Mouse (Mus musculus) embryonic facial prominence, embryonic 13.5 days (tissue): ENCODE measurements around the gene Sowahb. TPM values are rescaled to one million over a fixed set of nuclear protein-coding genes. Genes with fewer than 3 reads are reported as not detected.
A peak's percentile ranks its signal among the peaks of the same experiment; 100 is the strongest.

ENCODE experiments used
- ATAC-seq: fragments of 200-750 bp; cut with Nextera tagmentation; 2 replicates; pipeline ENCODE4 v1.8.0; 2017; ENCODE audit warnings: low read depth; ENCODE audit not compliant: insufficient number of reproducible peaks, insufficient read depth, low FRiP score, low TSS enrichment
- H3K27ac ChIP-seq: fragments of 300-500 bp; sonication (generic); 2 replicates; pipeline ENCODE4 v1.5.1; 2015; ENCODE audit warnings: moderate library complexity, mild to moderate bottlenecking, inconsistent platforms
- H3K27me3 ChIP-seq: fragments of 300-500 bp; sonication (generic); 2 replicates; pipeline ENCODE4 v1.6.1; 2015; ENCODE audit warnings: mild to moderate bottlenecking, inconsistent platforms
- H3K36me3 ChIP-seq: fragments of 300-500 bp; sonication (generic); 2 replicates; pipeline ENCODE4 v1.6.1; 2015; ENCODE audit warnings: mild to moderate bottlenecking, inconsistent platforms
- H3K4me1 ChIP-seq: fragments of 300-500 bp; sonication (generic); 2 replicates; pipeline ENCODE4 v1.6.1; 2015; ENCODE audit warnings: inconsistent platforms
- H3K4me2 ChIP-seq: fragments of 300-500 bp; sonication (generic); 2 replicates; pipeline ENCODE4 v1.6.1; 2015; ENCODE audit warnings: moderate library complexity, mild to moderate bottlenecking, inconsistent platforms
- H3K4me3 ChIP-seq: fragments of 300-500 bp; sonication (generic); 2 replicates; pipeline ENCODE4 v1.5.1; 2015; ENCODE audit warnings: mild to moderate bottlenecking, inconsistent platforms
- H3K9ac ChIP-seq: fragments of 300-500 bp; sonication (generic); 2 replicates; pipeline ENCODE4 v1.6.1; 2015; ENCODE audit warnings: mild to moderate bottlenecking, inconsistent platforms
- H3K9me3 ChIP-seq: fragments of 300-500 bp; sonication (generic); 2 replicates; pipeline ENCODE4 v1.6.1; 2016; ENCODE audit warnings: inconsistent platforms
- WGBS: fragments of 180-500 bp; shearing (Covaris S2); methylation state at CpG from one replicate; pipeline ENCODE4 v1.1.7; 2015; ENCODE audit warnings: mixed read lengths; 5-methylcytosine and 5-hydroxymethylcytosine counted together
- polyA plus RNA-seq: library from polyadenylated mRNA; unstranded; fragments of >200 nt; fragmentation: Nextera tagmentation; extraction: Ambion mirVana; gene quantifications from 2 replicates; pipeline ENCODE4 v1.2.1, GENCODE M21; 2015

The Sowahb gene
- 0.59 and 1.3 TPM in 2 replicates for polyA plus RNA-seq

DNA sequence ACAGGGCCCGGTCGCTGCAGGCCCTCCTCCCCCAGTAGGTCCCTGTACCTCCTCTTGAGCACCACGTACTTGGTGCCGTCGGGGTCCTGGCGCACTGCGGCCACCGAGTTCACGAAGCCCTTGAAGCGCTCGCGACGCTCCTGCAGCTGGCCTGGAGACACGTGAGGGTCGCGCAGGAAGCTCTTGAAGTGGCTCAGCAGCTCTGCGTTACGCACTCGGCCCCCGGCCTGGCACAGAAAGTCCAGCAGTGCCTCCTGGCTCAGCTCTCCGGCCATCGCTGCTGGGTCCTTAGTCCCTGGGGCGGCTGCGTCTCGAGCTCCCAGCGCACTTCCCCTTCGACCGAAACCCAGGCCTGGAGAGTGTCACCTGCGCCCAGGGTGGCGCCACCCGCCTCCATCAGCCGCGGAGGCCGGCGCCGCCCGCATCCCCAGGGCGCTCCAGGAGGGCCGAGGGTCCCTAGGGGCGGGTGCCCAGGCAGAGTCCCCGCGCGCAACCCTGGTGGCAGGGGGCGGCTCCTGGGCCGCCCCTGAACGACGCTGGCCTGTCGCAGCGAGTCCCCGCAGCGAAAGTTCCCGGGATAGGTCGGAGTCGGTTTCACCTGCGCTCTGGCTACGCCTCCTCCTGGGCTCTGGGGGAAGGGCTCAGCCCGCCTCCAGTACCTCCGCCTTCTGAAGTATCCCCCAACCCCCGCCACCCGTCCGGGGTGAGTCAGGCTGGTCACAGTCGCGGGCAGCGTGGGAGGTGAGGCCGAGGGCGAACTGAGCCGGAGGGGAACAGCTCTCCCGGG lies at the start of gene Sowahb:
Gene Sowahb (minus strand): TSS at position 439 of the 787 bp plus-strand sequence.
- Histone ChIP-seq H3K9ac (peak within 1 kb of the TSS; percentile 68), H3K4me3 (peak within 1 kb of the TSS; percentile 58), H3K36me3 (no peaks in the 10 kb centered on the region), H3K27me3 (peaks cover 77% of the 10 kb centered on the region), H3K27ac (no peak within 1 kb of the TSS), H3K9me3 (no peaks in the 10 kb centered on the region), H3K4me1 (peaks cover 20% of the 10 kb centered on the region), H3K4me2 (peak within 1 kb of the TSS; percentile 97)
- peak; percentile 83 for ATAC-seq
- under 1% methylated on average over 68 of the region's 68 CpGs for WGBS

DNA sequence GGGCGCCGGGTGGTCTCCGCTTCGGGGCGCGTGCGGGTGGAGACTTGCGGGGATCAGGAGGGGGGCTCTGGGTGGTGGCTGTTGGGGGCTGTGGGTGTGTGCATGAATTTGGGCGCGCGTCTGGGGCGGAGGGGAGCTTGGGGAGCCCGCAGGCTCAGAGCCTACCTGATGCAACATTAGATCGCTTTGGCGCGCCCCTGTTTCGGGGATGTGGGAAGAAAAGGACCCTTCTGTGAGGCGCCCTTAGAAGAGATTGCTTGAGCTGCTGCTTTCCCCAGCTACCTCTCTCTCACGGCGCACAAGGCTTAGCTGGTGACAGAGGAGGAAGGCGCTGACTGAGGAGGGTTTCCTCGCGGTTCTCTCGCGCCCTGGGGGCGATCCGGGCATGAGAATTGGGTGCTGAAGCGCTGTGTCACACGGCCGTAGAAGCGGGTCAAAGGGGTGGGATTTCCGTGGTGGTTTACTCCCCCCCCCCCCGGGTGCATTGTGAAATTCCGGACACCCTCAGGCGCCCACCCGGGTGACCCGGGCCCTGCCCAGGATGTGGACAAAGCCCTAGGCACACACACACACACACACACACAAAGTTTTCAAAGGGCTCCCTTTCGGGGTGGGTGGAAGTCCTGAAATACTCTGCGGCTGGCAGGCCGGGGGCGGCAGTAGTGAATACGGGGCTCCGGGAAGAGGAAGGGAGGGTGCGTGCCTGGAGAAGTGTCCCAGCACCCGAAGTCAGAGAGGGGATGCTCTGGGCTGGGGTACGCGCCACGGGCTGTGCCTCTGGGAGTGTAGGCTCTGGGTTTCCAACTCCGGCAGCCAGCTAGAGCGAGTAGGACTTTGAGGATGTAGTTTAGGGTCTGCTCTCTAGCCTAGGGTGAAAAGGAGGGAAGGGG lies 49.1 kb upstream of the Sowahb start:
- WGBS, result under 1% methylated on average over 50 of the region's 50 CpGs
- H3K27ac ChIP-seq, result peak overlapping the region; percentile 96
- H3K36me3 ChIP-seq, result 0 out of 2 replicates have a peak, but pooled peaks cover 2% of the 10 kb centered on the region
- peak overlapping the region; percentile 95 for H3K4me2 ChIP-seq
- H3K27me3 ChIP-seq, result no peaks in the 10 kb centered on the region
- H3K9me3 ChIP-seq, result no peaks in the 10 kb centered on the region
- peak; percentile 56 for ATAC-seq
- peaks cover 56% of the 10 kb centered on the region for H3K4me1 ChIP-seq
- peak overlapping the region; percentile 91 for H3K9ac ChIP-seq
- H3K4me3 ChIP-seq, result peak overlapping the region; percentile 79

DNA sequence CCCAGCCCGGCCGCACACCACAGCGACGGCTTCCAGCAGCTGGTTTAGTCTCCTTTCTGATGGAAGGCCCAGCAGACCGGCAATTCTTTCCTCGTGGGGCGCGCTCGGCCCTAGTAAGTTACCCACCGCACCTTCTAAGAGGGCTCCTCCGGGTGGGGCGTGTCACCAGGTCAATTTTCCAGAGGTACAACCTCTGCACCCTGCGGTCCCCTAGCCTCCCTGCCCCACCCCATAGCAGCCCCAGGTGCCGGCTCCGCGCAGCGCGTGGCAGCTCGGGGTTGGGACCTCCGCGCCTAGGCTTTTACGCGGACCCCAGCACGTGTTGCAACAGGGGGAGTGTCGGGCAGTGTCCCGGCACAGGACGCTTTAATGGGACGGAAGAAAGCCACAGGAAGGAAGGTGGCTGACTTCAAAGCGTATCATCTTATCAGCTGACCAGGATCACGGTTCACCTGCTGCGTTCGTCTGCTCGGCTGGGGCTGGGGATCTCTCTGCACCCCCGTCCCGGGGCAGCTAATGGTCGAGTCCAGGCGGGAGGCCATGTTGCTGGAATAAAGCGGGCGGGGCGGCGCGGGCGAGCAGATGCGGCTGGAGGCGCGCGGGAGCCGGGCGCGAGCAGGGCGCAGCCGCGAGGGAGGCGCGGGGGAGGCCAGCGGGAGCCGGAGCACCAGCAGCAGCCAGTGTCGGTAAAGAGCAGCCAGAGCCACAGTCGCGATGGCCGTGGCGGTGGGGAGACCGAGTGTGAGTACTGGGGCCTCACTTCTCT lies 48.2 kb upstream of the Sowahb start, which contains the start of gene Sept11:
Gene Sept11 (plus strand): TSS at position 581 of the 766 bp plus-strand sequence.
- Histone ChIP-seq H3K27ac (peak within 1 kb of the TSS; percentile 96), H3K4me2 (peak within 1 kb of the TSS; percentile 95), H3K4me3 (peak within 1 kb of the TSS; percentile 79), H3K36me3 (no peaks in the 10 kb centered on the region), H3K9ac (peak within 1 kb of the TSS; percentile 91), H3K27me3 (no peaks in the 10 kb centered on the region), H3K9me3 (no peaks in the 10 kb centered on the region), H3K4me1 (peaks cover 48% of the 10 kb centered on the region)
- under 1% methylated on average over 63 of the region's 63 CpGs for WGBS
- peak; percentile 88 for ATAC-seq

DNA sequence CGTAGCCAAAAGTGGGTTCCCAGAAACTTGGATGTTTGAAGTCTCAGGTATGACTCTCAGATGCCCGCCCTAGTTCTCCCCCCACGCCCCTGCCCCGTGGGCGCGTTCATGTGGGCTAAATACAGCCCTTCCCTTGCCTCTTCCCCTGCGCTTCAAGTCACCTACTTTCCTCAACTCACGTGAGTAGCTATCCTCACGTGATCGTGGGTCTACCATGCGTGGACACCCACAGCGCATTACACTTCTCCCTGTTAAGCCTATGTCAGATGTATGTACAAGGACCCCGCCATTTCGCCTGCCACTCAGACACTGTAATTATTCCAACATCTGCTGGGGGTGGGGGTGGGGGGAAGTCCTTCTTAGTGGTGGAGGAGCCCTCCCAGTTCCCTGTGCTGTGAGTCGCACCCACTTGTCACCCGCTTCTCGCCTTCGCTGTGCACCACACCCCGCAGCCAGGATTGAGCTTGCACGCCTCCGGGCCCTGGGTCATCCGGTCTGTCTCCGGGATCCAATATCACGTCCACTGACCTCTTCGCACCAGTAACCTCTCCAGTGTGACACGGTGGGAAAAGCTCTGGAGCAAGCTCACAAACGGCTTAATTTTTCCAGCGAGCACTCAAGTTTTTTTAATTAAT lies 47.4 kb upstream of the Sowahb start:
- Histone ChIP-seq H3K4me1 (peaks cover 40% of the 10 kb centered on the region), H3K36me3 (no peaks in the 10 kb centered on the region), H3K27ac (peak overlapping the region; percentile 96), H3K9me3 (no peaks in the 10 kb centered on the region), H3K9ac (peak overlapping the region; percentile 91), H3K4me3 (peak overlapping the region; percentile 79), H3K27me3 (no peaks in the 10 kb centered on the region), H3K4me2 (peak overlapping the region; percentile 95)
- peak; percentile 21; the same call in 1 of the 2 replicates for ATAC-seq
- 4% methylated on average over 28 of the region's 28 CpGs for WGBS

DNA sequence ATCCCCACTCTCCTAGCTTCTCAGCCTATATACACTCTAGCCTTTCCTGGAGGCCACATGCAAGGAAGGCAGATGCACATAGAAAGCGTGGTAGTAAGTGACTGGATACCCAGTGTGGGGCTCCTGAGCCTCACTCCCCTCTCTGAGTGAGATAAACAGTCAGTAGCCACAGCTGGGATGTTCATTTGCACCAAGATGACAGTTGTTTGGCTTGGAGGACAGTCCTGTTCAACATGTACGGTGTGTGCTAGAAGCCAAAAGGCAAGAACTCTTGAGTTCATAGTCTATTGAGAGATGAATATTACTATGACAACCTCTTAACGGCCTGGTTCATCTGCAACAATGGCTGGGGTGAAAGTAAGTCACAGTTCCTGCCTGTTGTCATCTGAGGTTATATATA lies 46.4 kb upstream of the Sowahb start:
- Histone ChIP-seq H3K27me3 (no peaks in the 10 kb centered on the region), H3K27ac (no peak overlapping the region), H3K36me3 (no peaks in the 10 kb centered on the region), H3K4me1 (peaks cover 30% of the 10 kb centered on the region), H3K4me2 (peak overlapping the region; percentile 95), H3K4me3 (no peak overlapping the region), H3K9me3 (no peaks in the 10 kb centered on the region), H3K9ac (no peak overlapping the region)
- no peak for ATAC-seq
- WGBS, result 82% methylated on average over 3 of the region's 3 CpGs

DNA sequence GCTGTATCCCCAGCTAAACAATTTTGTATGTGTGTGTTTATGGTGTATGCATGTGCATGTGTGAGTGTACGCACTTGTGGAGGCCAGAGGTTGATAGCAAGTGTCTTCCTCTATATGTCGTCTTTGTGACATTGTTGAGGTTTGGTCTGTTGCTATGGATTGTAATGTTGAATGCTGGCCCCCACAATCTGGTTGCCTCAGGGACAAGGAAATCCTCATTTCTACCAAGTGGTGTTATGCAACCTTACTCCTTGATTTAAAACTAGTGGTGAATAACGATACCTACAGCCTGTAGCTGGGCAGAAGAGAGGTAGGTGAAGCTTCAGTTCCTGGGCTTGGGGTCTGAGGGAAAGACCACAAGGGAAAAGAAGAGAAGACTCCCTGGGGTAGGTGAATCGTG lies 41.1 kb upstream of the Sowahb start:
- WGBS, result 86% methylated on average over 4 of the region's 4 CpGs
- Histone ChIP-seq H3K27me3 (no peaks in the 10 kb centered on the region), H3K4me1 (no peaks in the 10 kb centered on the region), H3K9me3 (no peaks in the 10 kb centered on the region), H3K27ac (no peak overlapping the region), H3K4me3 (no peak overlapping the region), H3K36me3 (no peaks in the 10 kb centered on the region), H3K4me2 (no peak overlapping the region), H3K9ac (no peak overlapping the region)
- ATAC-seq, result no peak

DNA sequence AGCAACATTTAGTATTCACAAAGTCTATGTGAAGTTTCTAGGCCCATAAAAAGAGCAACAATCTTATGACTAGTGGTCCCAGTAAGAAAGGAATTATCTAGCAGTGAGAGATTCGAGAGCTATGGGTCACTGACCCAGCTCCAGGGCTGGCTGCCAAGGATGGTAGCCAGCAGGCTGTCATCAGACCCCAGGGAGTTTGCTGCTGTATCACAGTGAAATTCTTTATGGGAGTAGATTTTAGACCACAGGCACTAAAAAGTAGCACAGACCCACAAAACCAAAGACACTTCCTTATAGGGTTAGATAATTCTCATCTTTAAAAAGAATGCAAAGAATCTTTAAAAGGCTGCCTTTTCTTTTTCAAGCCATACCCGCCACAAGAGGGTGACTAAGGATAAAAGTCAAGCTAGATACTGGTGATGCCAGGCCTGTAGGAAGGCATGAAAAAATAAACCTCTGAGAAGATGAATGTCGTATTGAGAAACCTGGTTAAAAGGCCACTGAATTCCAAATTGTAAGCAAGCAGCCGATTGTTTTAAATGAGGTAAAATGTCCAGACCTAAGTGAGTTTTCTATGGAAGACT lies 40.3 kb upstream of the Sowahb start:
- H3K27me3 ChIP-seq, result no peaks in the 10 kb centered on the region
- no peak overlapping the region for H3K9ac ChIP-seq
- no peaks in the 10 kb centered on the region for H3K4me1 ChIP-seq
- no peak overlapping the region for H3K4me3 ChIP-seq
- ATAC-seq, result no peak
- no peaks in the 10 kb centered on the region for H3K9me3 ChIP-seq
- no peak overlapping the region for H3K27ac ChIP-seq
- H3K4me2 ChIP-seq, result no peak overlapping the region
- WGBS, result 48% methylated on average over 4 of the region's 4 CpGs
- no peaks in the 10 kb centered on the region for H3K36me3 ChIP-seq

DNA sequence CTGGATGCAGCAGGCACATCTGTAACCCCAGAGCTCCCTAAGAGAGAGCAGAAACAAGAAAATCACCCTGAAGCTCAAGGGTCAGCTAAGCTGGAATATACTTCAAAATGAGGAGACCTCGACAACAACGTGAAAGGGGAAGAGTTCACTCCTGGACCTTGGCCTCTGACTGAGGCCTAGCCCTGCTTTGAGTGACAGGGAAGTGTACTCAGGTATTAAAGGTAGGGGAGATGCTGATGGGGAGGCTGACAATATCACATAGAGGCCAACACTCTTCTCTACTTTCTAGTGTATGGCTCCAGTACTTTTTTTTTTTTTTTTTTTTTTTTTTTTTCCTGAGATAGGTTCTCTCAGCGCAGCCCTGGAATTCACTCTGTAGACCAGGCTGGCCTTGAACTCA lies 34.8 kb upstream of the Sowahb start:
- Histone ChIP-seq H3K4me3 (no peak overlapping the region), H3K27me3 (no peaks in the 10 kb centered on the region), H3K4me1 (no peaks in the 10 kb centered on the region), H3K9ac (no peak overlapping the region), H3K36me3 (no peaks in the 10 kb centered on the region), H3K27ac (no peak overlapping the region), H3K9me3 (no peaks in the 10 kb centered on the region), H3K4me2 (no peak overlapping the region)
- WGBS, result 78% methylated on average over 3 of the region's 3 CpGs
- ATAC-seq, result no peak

DNA sequence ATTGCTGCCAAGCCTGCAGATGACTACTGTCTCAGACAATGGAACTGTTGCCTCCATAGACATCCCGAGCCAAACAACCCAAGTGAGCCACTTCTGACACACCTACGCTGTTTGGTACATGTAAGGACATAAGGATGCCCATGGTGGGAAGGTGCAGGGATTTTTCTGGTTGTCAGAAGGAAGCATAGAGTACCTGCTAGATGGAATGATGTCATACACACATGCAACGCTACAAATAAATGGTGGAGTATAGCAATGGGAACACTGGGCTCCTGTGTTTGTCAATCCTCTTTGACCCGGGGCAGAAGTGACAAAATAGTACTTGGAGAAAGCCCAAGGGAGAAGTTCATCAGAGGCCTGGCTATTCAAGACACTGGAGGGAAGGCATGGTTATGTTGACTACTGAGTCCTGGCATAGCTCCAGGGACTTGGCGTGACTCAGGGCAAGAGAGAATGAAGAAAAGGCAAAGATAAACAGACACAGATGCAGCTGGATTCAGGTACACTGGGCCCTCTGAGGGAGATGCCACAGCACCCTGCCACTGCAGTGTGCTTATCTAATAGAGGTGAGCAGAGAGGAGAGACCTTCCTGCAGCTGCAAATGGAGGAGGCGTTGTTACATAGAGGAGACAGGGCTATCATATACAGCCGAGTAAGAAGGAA lies 33.0 kb upstream of the Sowahb start:
- no peaks in the 10 kb centered on the region for H3K27me3 ChIP-seq
- H3K9ac ChIP-seq, result no peak overlapping the region
- no peaks in the 10 kb centered on the region for H3K4me1 ChIP-seq
- H3K4me3 ChIP-seq, result no peak overlapping the region
- no peak overlapping the region for H3K4me2 ChIP-seq
- H3K27ac ChIP-seq, result no peak overlapping the region
- WGBS, result 71% methylated on average over 7 of the region's 7 CpGs
- ATAC-seq, result no peak
- H3K9me3 ChIP-seq, result no peaks in the 10 kb centered on the region
- H3K36me3 ChIP-seq, result no peaks in the 10 kb centered on the region

DNA sequence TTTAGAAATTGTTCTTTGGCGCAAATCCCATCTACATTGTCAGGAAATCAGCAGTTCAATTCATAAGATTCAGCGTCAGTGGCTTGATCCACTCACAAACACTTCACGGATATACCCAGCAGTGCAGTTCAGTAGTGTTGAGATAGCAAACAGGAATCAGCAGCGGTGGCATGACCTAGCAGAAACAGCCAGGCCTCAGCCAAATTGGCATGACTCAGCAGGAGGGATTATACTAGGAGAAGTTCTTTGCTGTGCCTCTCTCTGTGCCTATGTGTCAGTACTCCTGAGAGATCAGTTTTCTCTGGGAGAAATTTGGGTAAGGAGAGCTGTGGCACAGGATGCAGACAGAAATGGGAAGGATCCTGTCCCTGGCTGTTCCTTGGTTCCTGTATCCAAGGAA lies 16.0 kb upstream of the Sowahb start:
- Histone ChIP-seq H3K9me3 (no peaks in the 10 kb centered on the region), H3K4me1 (no peaks in the 10 kb centered on the region), H3K27ac (no peak overlapping the region), H3K9ac (no peak overlapping the region), H3K27me3 (no peaks in the 10 kb centered on the region), H3K4me3 (no peak overlapping the region), H3K36me3 (no peaks in the 10 kb centered on the region), H3K4me2 (no peak overlapping the region)
- no peak for ATAC-seq
- WGBS, result 79% methylated on average over 4 of the region's 4 CpGs
